Mouse (Mus musculus): Measurements from ENCODE around the gene Pgam5.

The Pgam5 gene

GRCm38 (mm10) chr5:110230401-110230779, 39.3 kb downstream of the Pgam5 start:
- peak in 1 of 2 experiments; percentile 3 for DNase-seq (ENCODE audit: low spot score in 2 of 2)

- no peak for DNase-seq (ENCODE audit: low spot score in 2 of 2)
Measured at GRCm38 (mm10) chr5:110227336-110227883, 42.3 kb downstream of the Pgam5 start.

GRCm38 (mm10) chr5:110225056-110225455, 44.7 kb downstream of the Pgam5 start:
- DNase-seq (ENCODE audit: low spot score in 2 of 2), result no peak

- DNase-seq (ENCODE audit: low spot score in 2 of 2), result no peak
Measured at GRCm38 (mm10) chr5:110222757-110223156, 47.0 kb downstream of the Pgam5 start.

- DNase-seq (ENCODE audit: low spot score in 2 of 2), result no peak
Measured at GRCm38 (mm10) chr5:110220331-110220730, 49.4 kb downstream of the Pgam5 start.

- no peak for DNase-seq (ENCODE audit: low spot score in 2 of 2)
Measured at GRCm38 (mm10) chr5:110216780-110217179, 52.9 kb downstream of the Pgam5 start.

GRCm38 (mm10) chr5:110211312-110211711, 58.4 kb downstream of the Pgam5 start:
- no peak for DNase-seq (ENCODE audit: low spot score in 2 of 2)
